Mouse (Mus musculus): Measurements from ENCODE around the gene Calhm1.

GRCm38 (mm10) chr19:47186514-47187275 is 42.6 kb upstream of the Calhm1 start:
- no peak for TF ChIP-seq POLR2A (IDR thresholded peaks at IDR 0.05; ENCODE audit: borderline replicate concordance, insufficient read depth, low read length)
- no peak for TF ChIP-seq CTCF (IDR thresholded peaks at IDR 0.05; ENCODE audit: borderline replicate concordance, insufficient read depth, low read depth, low read length)

Measured in cerebellum, adult 2 months (tissue).